Mouse (Mus musculus): Measurements from ENCODE around the gene Pnrc1. TPM values are rescaled to one million over a fixed set of nuclear protein-coding genes. Genes with fewer than 3 reads are reported as not detected.
"Not testable (repeated sequence)": the region's sequence is repeated elsewhere in the genome, so short reads cannot be mapped to it uniquely, and the experiment has no call there.

The Pnrc1 gene
- total and polyA plus RNA-seq, 3 experiments: 27.8 to 35.3 (median 32.2) TPM

DNA sequence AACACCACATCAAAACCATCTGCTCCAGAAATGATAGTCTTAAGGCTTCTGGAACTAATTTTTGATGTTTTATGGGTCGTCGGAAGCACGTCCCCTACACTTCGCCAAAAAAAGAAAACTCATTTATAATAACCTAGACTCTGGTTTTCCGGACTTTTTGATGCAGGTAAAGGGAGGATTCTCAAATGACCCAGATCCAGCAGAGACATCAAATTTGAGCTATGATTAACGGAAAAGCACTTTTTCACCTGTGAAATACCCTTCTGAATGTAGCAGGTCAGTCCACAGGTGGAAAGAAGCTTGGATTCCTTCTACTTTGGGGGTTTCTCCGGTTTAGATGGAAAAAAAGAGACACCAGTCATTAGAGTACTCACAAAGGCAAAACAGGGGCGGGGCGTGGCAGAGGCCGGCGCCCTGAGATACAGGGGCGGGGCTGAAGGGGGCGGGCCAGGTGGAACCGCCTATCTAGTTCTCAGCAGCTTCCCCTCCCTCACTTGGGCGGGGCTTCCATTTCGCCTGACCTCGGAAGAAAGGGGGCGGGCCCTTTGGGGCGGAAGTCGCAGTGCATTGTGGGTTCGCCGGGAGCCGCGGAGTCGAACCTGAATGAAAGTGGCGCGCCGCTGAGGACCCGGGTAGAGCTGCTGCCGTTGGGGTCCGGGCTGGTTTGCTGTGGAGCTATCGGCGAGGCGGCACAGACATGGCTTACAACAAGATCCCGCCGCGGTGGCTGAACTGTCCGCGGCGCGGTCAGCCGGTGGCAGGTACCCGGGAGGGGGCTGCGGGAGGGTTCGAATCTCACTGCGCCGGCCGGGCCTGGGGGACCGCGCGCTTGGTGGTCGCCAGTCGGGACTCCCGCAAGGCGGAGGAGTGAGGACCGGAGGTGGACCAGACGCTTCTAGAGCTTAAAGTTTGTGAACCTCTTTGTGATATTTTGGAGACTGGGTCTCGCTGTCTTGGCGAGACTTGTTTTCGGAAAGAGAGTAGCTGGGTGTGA lies 20.1 kb upstream of the Pnrc1 start, which contains the start of gene Rngtt (continued):
- TF ChIP-seq SIN3A (IDR thresholded peaks at IDR 0.05; ENCODE audit: low read length) (no peak; the same call in none of the 2 replicates), ZMIZ1 (IDR thresholded peaks at IDR 0.05; ENCODE audit: low read depth, low read length) (peak; percentile 70), IRF4 (IDR thresholded peaks at IDR 0.05; ENCODE audit: low read depth, low read length) (peak; percentile 32; the same call in 1 of the 2 replicates), MXI1 (IDR thresholded peaks at IDR 0.05; ENCODE audit: low read depth, low read length) (peak; percentile 49; the same call in 1 of the 2 replicates), NELFE (IDR thresholded peaks at IDR 0.05; ENCODE audit: low read depth, low read length) (no peak; the same call in 1 of the 2 replicates), EP300 (IDR thresholded peaks at IDR 0.05; ENCODE audit: low read length) (peak; percentile 65), SMC3 (IDR thresholded peaks at IDR 0.05; ENCODE audit: low read depth, low read length) (no peak), TBP (conservative IDR thresholded peaks at IDR 0.05; ENCODE audit: low read depth, low read length) (0 out of 2 replicates have a peak, but pooled peaks have one; percentile 43)

DNA sequence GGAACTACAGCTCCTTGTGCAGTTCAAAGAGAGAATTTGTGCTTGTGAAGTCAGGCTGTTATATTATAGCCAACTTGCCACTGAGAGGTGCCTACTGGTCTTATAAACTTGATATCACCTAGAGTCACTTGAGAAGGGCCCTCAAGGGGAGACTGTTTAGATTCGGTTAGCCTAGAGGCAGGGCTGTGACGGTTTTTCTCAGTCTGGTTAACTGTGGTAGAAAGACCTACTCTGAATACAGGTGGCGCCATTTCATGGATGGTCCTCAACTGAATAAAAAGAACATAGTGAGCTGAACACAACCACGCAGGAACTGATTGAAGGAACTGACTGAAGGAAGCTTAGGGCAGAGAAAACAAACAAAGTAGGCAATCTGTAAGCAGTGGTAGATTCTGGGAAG lies 17.2 kb upstream of the Pnrc1 start:
- DNase-seq (ENCODE audit: extremely low read depth): no peak
- Histone ChIP-seq H3K9me3 (replicated peaks; ENCODE audit: low read length) (peaks cover 5% of the 10 kb centered on the region), H3K36me3 (replicated peaks in 1 of 2; ENCODE audit: control insufficient read depth in 1 of 2, insufficient read depth in 1 of 2, low read length in 1 of 2) (peaks cover 0 to 4% of the 10 kb centered on the region in 2 experiments), H3K27me3 (replicated peaks) (no peaks in the 10 kb centered on the region), H3K4me2 (ENCODE audit: insufficient read depth, low read depth, poor library complexity, severe bottlenecking) (no peak overlapping the region), H3K4me3 (replicated peaks in 1 of 3; ENCODE audit: low read depth in 2 of 3, low read length in 2 of 3, poor library complexity in 1 of 3) (no peak overlapping the region), H3K79me2 (replicated peaks; ENCODE audit: control insufficient read depth, extremely low read depth, insufficient read depth, poor library complexity, severe bottlenecking) (peaks cover 17% of the 10 kb centered on the region), H3K27ac (ENCODE audit: insufficient read depth, low read depth) (no peak overlapping the region), H3K4me1 (ENCODE audit: control insufficient read depth in 1 of 2, insufficient read depth in 2 of 2) (peaks cover 7 to 18% of the 10 kb centered on the region in 2 experiments), H3K9ac (ENCODE audit: insufficient read depth, low read depth) (no peak overlapping the region)
- peak in 1 of 2 experiments; percentile 40; a peak in 2 of 4 replicates for TF ChIP-seq CTCF (conservative IDR thresholded peaks at IDR 0.05 in 1 of 2, IDR thresholded peaks at IDR 0.05 in 1 of 2; ENCODE audit: low read depth in 2 of 2, low read length in 2 of 2)
- TF ChIP-seq ZMIZ1 (IDR thresholded peaks at IDR 0.05; ENCODE audit: low read depth, low read length): no peak
- dilution Hi-C loops (cut with MboI; ENCODE audit: extremely low pct_ligation_motif_present, extremely low pct_unique_long_range_greater_than_20kb, low sequenced_read_pairs): no loop called here
- in situ Hi-C loops (cut with MboI; ENCODE audit: low pct_ligation_motif_present, low pct_unique_long_range_greater_than_20kb, low sequenced_read_pairs): no loop called here

DNA sequence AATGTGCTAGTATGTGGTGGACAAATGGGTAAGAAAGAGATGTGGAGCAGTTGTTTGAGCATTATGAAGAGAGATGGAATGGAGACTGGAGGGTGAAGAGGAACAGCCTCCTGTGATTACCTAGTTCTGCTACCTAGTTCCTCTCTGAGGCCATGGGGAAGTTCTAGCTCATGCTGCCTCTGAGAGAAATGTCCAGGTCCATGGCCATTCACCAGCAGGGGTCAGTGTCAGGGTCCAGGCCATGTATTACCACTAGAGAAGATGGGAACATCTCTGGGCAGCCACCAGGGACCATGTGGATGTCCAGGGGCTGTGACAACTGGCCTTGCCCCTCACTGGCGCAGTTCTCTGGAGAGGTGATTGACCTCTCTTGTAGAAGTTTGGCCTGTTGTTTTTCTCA lies 13.1 kb upstream of the Pnrc1 start:
- no peak for TF ChIP-seq EP300 (IDR thresholded peaks at IDR 0.05; ENCODE audit: low read length)
- no peak for TF ChIP-seq NELFE (IDR thresholded peaks at IDR 0.05; ENCODE audit: low read depth, low read length)
- TF ChIP-seq CTCF (conservative IDR thresholded peaks at IDR 0.05 in 1 of 2, IDR thresholded peaks at IDR 0.05 in 1 of 2; ENCODE audit: low read depth in 2 of 2, low read length in 2 of 2): peak in 1 of 2 experiments; percentile 16; a peak in 2 of 4 replicates
- TF ChIP-seq KAT2A (IDR thresholded peaks at IDR 0.05; ENCODE audit: insufficient replicate concordance, low read length): no peak
- TF ChIP-seq MAX (IDR thresholded peaks at IDR 0.05; ENCODE audit: low read length): no peak
- Histone ChIP-seq H3K27me3 (replicated peaks) (no peaks in the 10 kb centered on the region), H3K4me3 (replicated peaks in 1 of 3; ENCODE audit: low read depth in 2 of 3, low read length in 2 of 3, poor library complexity in 1 of 3) (no peak overlapping the region), H3K9me3 (replicated peaks; ENCODE audit: low read length) (peaks cover 5% of the 10 kb centered on the region), H3K9ac (ENCODE audit: insufficient read depth, low read depth) (no peak overlapping the region), H3K4me2 (ENCODE audit: insufficient read depth, low read depth, poor library complexity, severe bottlenecking) (no peak overlapping the region), H3K4me1 (ENCODE audit: control insufficient read depth in 1 of 2, insufficient read depth in 2 of 2) (no peaks in the 10 kb centered on the region), H3K36me3 (replicated peaks in 1 of 2; ENCODE audit: control insufficient read depth in 1 of 2, insufficient read depth in 1 of 2, low read length in 1 of 2) (no peaks in the 10 kb centered on the region), H3K79me2 (replicated peaks; ENCODE audit: control insufficient read depth, extremely low read depth, insufficient read depth, poor library complexity, severe bottlenecking) (no peaks in the 10 kb centered on the region), H3K27ac (ENCODE audit: insufficient read depth, low read depth) (no peak overlapping the region)
- no peak for DNase-seq (ENCODE audit: extremely low read depth)
- dilution Hi-C loops (cut with MboI; ENCODE audit: extremely low pct_ligation_motif_present, extremely low pct_unique_long_range_greater_than_20kb, low sequenced_read_pairs): no loop called here
- in situ Hi-C loops (cut with MboI; ENCODE audit: low pct_ligation_motif_present, low pct_unique_long_range_greater_than_20kb, low sequenced_read_pairs): no loop called here

DNA sequence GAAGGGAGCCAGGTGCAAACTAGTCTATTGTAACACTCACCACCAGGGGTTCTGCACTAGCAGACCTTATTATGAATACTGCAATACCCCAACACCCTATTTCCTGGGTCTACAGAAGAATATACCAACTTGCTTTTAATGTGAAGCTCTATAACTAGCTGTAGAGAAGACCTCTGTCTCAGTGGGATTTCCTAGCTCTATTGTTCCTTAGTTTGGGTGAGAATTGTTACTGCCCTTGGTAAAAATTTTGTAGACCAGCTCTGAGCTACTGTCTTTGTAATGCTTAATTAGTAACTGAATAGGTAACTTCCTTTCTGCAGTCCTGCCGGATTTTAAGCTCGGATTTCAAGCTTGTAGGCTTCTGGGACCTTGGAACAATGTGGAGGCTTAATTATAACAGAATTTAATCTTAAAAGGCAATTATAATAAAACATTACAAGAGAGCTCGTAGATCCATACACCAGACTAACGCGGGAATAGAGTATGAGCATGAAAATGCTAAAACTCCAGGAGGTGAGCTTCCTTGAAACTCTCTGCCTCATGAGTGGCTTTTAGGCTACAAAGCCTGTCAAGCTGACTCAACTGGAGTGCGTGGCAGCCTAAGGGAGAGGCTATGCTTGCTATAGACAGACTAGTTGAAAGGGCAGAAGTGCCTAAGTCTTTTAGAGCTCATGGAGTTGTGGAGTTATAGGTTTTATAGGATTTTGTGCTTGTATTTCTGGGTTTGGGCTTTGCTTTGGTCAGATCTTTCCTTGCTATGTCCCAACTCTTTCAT lies 11.1 kb upstream of the Pnrc1 start:
- H3K9ac ChIP-seq (ENCODE audit: insufficient read depth, low read depth); H3K79me2 ChIP-seq (replicated peaks; ENCODE audit: control insufficient read depth, extremely low read depth, insufficient read depth, poor library complexity, severe bottlenecking); H3K36me3 ChIP-seq (replicated peaks in 1 of 2; ENCODE audit: control insufficient read depth in 1 of 2, insufficient read depth in 1 of 2, low read length in 1 of 2); H3K4me3 ChIP-seq (replicated peaks in 1 of 3; ENCODE audit: low read depth in 2 of 3, low read length in 2 of 3, poor library complexity in 1 of 3); H3K4me1 ChIP-seq (ENCODE audit: control insufficient read depth in 1 of 2, insufficient read depth in 2 of 2); DNase-seq (ENCODE audit: extremely low read depth); H3K9me3 ChIP-seq (replicated peaks; ENCODE audit: low read length); H3K27ac ChIP-seq (ENCODE audit: insufficient read depth, low read depth); dilution Hi-C loops (cut with MboI; ENCODE audit: extremely low pct_ligation_motif_present, extremely low pct_unique_long_range_greater_than_20kb, low sequenced_read_pairs); in situ Hi-C loops (cut with MboI; ENCODE audit: low pct_ligation_motif_present, low pct_unique_long_range_greater_than_20kb, low sequenced_read_pairs); H3K27me3 ChIP-seq (replicated peaks); H3K4me2 ChIP-seq (ENCODE audit: insufficient read depth, low read depth, poor library complexity, severe bottlenecking): not testable (repeated sequence)
